Mouse (Mus musculus): ENCODE data around the gene Cpxm1. TPM values are rescaled to one million over a fixed set of nuclear protein-coding genes. Genes with fewer than 3 reads are reported as not detected.

Gene Cpxm1
- total and polyA plus RNA-seq, 3 experiments, result 6.5 to 10.7 TPM; not detected in 1

DNA sequence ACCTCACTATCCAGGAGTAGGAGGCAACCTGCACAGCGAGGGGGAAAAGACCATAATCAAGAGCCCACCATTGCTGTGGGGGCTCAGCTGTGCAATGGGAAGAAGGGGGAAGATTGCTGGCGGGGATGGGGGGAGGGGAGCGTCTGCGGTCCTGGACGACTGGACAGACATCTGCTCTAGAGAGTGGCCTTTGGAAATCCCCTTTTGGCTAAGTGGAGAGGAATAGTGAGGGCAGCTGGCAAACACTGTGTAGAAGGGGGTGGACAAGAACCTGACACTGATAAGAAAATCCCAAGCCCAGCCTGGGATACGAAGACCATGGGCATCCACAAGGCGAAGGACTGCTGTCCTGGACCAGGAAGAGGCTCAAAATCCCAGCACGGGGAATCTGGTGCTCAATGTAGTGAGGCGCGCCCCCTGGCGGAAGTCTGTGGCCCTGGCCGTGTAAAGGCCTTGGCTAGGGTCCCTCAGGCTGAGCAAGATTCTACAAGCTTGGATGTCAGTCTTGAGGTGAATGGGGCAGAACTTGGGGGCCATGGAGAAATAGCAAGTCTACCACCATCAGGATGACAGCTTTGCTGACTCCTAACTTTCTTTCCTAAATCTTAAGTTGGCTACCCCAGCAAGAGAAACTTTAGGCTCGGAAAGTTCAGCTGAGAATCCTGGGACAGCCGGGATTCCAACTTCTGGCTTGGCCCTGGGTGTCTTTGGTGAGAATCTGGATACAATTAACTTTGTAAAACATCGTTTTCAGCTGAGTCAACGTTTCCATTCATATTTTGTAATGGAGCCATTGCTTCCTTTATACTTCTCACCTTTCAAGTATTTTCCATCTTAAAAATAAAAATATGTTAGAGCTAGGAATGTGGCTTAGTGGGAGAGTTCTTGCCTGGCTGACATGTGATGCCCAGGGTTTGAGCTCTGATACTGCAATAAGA, 14.5 kb upstream of the Cpxm1 start (continued):
- TF ChIP-seq MYC (IDR thresholded peaks at IDR 0.05; ENCODE audit: low read depth, low read length) (0 out of 2 replicates have a peak, but pooled peaks have one; percentile 32), TAL1 (IDR thresholded peaks at IDR 0.05; ENCODE audit: low read length) (no peak), MAZ (IDR thresholded peaks at IDR 0.05; ENCODE audit: low read depth, low read length) (no peak), ZMIZ1 (IDR thresholded peaks at IDR 0.05; ENCODE audit: low read depth, low read length) (no peak), GATA1 (IDR thresholded peaks at IDR 0.05; ENCODE audit: low read depth, low read length) (no peak), TCF12 (IDR thresholded peaks at IDR 0.05; ENCODE audit: low read depth, low read length) (no peak), ETS1 (IDR thresholded peaks at IDR 0.05; ENCODE audit: low read depth, low read length) (no peak), USF2 (IDR thresholded peaks at IDR 0.05; ENCODE audit: borderline replicate concordance in 1 of 2, insufficient read depth in 1 of 2, low read depth in 1 of 2, low read length in 2 of 2) (no peak), MAFK (IDR thresholded peaks at IDR 0.05; ENCODE audit: borderline replicate concordance, low read depth, low read length) (0 out of 2 replicates have a peak, but pooled peaks have one; percentile 9), ZC3H11A (IDR thresholded peaks at IDR 0.05; ENCODE audit: low read depth, low read length) (peak; percentile 67), MEF2A (IDR thresholded peaks at IDR 0.05; ENCODE audit: extremely low read depth, insufficient replicate concordance, low read depth, low read length, poor library complexity, severe bottlenecking) (no peak), HCFC1 (IDR thresholded peaks at IDR 0.05; ENCODE audit: low read depth, low read length) (no peak), POLR2A (IDR thresholded peaks at IDR 0.05; ENCODE audit: control insufficient read depth in 1 of 2, insufficient read depth in 1 of 2, low read depth in 1 of 2, low read length in 2 of 2, poor library complexity in 1 of 2) (no peak), UBTF (IDR thresholded peaks at IDR 0.05; ENCODE audit: borderline replicate concordance, insufficient read depth, low read depth, low read length) (no peak), POLR2AphosphoS2 (IDR thresholded peaks at IDR 0.05; ENCODE audit: low read length) (no peak)

- Histone ChIP-seq H3K27ac (ENCODE audit: control insufficient read depth, low read depth, low read length) (no peak overlapping the region), H3K4me3 (ENCODE audit: control insufficient read depth in 1 of 2, insufficient read depth in 1 of 2, low read depth in 2 of 2, low read length in 2 of 2) (no peak overlapping the region), H3K9ac (ENCODE audit: control insufficient read depth, low read depth, low read length, poor library complexity, severe bottlenecking) (no peak overlapping the region), H3K27me3 (ENCODE audit: control insufficient read depth in 1 of 2, insufficient read depth in 2 of 2, low read length in 2 of 2) (no peaks in the 10 kb centered on the region), H3K79me2 (ENCODE audit: control insufficient read depth, insufficient read depth, low read length, poor library complexity) (no peaks in the 10 kb centered on the region), H3K9me3 (replicated peaks; ENCODE audit: insufficient read depth, low read length) (no peaks in the 10 kb centered on the region), H3K36me3 (ENCODE audit: control insufficient read depth in 1 of 2, insufficient read depth in 2 of 2, low read length in 2 of 2) (peaks cover 0 to 19% of the 10 kb centered on the region in 2 experiments; a peak in 2 of 4 replicates), H3K4me1 (ENCODE audit: control insufficient read depth in 1 of 2, insufficient read depth in 2 of 2, low read length in 2 of 2) (peaks cover 12 to 13% of the 10 kb centered on the region in 2 experiments)
- DNase-seq (ENCODE audit: low read depth, low spot score), result no peak
- TF ChIP-seq BHLHE40 (IDR thresholded peaks at IDR 0.05; ENCODE audit: borderline replicate concordance, low read depth, low read length) (no peak), USF2 (IDR thresholded peaks at IDR 0.05; ENCODE audit: borderline replicate concordance in 1 of 2, insufficient read depth in 1 of 2, low read depth in 1 of 2, low read length in 2 of 2) (no peak), SMC3 (IDR thresholded peaks at IDR 0.05; ENCODE audit: low read depth, low read length) (no peak), USF1 (IDR thresholded peaks at IDR 0.05; ENCODE audit: low read depth, low read length) (no peak), UBTF (IDR thresholded peaks at IDR 0.05; ENCODE audit: borderline replicate concordance, insufficient read depth, low read depth, low read length) (no peak), GABPA (IDR thresholded peaks at IDR 0.05; ENCODE audit: low read depth, low read length) (no peak), ZKSCAN1 (IDR thresholded peaks at IDR 0.05; ENCODE audit: low read depth, low read length) (no peak)
Measured at GRCm38 (mm10) chr2:130408194-130408593, 10.8 kb upstream of the Cpxm1 start.

Data from MEL (cell line).